Mouse (Mus musculus): Measurements from ENCODE around the gene Asap3. TPM values are rescaled to one million over a fixed set of nuclear protein-coding genes. Genes with fewer than 3 reads are reported as not detected.

The Asap3 gene
- total RNA-seq (2015) (not detected in 2 replicates), total RNA-seq (2017) (not detected in 2 replicates)

DNA sequence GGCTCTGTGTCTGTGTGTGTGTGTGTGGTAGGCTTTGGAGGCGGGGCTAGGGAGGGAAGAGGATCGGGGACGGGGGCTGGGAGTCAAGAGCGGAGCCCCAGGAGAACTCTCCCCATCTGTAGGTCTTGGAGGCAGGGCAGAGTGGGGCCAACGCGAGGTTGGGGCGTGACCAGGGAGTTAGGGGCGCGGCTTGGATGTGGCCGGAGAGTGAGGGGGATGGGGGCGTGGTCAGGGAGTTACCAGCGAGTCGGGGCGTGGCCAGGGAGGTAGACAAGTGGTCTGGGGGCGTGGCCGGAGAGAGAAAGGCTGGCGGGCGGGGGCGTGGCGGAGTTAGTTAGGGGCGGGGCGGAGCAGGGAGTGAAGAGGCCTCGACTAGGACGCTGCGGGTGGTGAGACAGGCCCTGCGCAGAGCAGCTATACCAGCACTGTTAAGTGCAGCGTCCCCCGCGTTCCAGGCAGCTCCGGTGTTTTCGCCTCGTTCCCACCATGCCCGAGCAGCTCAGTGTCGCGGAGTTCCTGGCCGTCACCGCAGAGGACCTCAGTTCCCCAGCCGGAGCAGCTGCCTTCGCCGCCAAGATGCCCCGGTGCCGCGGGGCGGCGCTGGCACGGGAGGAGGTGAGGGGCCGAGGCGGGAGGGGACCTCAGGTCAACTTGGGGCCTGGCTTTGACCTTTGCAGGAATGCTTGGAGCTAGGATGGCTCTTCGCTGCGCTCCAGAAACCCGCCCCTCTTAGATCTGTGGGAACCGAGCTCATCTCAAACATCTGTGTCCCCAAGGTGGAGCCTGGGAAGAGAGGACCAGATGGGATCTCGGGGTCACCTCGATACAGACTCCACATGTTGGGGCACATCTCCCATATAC lies at the start of gene Asap3:
Gene Asap3, plus strand, starts transcription at position 333 of the 861 bp plus-strand sequence.
- peak; percentile 95 for ATAC-seq (replicated peaks; ENCODE audit: poor library complexity)

DNA sequence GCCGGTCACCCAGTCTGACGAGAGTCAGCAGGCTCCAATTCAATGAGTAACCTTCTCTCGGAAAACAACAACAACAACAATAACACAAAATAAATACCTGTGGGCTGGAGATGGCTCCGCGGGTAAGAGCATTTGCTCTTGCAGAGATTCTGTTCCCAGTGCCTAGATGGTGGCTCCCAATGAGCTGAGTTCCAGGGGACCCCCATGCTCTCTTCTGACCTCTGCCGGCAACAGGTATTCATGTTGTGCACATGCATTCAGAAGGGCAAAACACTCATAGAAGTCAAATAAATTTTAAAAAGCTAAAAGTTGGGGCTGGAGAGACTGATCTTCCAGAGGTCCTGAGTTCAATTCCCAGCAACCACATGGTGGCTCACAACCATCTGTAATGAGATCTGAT lies 47.7 kb upstream of the Asap3 start:
- no peak for ATAC-seq (replicated peaks; ENCODE audit: poor library complexity)

DNA sequence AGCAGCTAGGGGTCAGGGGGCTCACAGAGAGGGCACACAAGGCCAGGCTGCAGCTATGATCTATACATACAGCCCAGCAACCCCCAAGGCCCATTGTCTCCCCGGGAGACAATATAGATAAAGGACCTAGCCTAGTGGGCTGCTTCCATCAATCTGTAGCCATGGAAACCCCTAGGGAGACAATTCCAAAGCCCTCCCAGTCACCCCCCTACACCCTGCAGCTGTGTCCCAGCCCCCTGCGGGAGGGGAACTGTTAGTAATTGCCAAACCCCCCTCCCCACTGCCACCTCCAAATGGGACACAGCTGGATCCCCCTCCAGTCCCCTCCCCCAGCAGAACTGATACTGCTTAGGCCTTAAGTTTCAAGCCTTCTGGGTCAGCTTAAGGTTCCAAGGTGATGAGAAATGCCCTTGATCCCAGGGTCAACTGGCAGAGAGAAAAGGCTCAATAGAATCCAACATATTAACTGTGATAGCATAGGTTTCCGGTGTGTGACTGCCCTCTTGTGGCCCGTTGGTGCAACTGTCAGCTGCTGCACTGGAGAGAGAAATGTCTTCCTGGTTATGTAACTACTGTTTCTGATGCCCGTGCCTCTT lies 46.3 kb upstream of the Asap3 start:
- ATAC-seq (replicated peaks; ENCODE audit: poor library complexity): peak; percentile 94

- peak; percentile 85 for ATAC-seq (replicated peaks; ENCODE audit: poor library complexity)
Observed at GRCm38 (mm10) chr4:136163448-136163847, 42.7 kb upstream of the Asap3 start.

GRCm38 (mm10) chr4:136164981-136165380 lies 41.2 kb upstream of the Asap3 start:
- ATAC-seq (replicated peaks; ENCODE audit: poor library complexity): no peak

DNA sequence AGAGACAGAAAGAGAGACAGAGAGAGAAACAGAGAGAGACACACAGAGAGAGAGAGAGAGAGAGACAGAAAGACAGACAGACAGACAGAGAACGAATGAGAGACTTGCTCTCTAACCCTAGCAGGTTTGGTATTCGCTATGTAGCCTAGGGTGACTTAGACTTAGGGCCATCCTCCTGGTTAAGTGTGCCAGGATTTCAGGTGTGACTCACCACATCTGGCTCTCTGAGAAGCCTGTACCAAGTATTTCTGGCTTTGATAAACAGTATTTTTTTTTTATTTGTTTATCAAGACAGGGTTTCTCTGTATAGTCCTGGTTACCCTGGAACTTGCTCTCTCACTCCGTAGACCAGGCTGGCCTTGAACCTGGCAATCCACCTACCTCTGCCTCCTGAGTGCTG lies 38.5 kb upstream of the Asap3 start:
- ATAC-seq (replicated peaks; ENCODE audit: poor library complexity): no peak

- ATAC-seq (replicated peaks; ENCODE audit: poor library complexity): no peak
Observed at GRCm38 (mm10) chr4:136170401-136170800, 35.8 kb upstream of the Asap3 start.

DNA sequence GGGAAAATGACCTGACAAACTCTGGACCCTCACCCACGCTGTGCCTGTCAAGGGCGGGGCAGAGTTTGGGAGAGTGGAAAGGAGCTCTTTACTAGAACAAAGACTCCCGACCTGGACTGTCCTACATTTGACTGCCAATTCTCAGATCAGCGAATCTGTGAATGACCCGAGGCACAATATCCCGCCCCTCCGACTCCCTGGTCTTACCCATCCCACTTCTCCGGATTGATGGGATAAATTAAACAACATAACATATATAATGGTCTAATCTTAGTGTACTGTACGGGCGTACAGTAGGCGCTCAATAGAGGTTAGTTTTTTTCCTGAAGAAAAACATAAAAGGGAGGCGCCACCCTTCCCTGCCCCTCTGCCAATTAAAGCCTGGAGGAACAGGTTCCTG lies 34.7 kb upstream of the Asap3 start:
- no peak for ATAC-seq (replicated peaks; ENCODE audit: poor library complexity)

GRCm38 (mm10) chr4:136172011-136172541 lies 34.1 kb upstream of the Asap3 start, which contains the start of gene E2f2:
E2f2 (plus strand) TSS chr4:136172394.
- peak; percentile 63 for ATAC-seq (replicated peaks; ENCODE audit: poor library complexity)

DNA sequence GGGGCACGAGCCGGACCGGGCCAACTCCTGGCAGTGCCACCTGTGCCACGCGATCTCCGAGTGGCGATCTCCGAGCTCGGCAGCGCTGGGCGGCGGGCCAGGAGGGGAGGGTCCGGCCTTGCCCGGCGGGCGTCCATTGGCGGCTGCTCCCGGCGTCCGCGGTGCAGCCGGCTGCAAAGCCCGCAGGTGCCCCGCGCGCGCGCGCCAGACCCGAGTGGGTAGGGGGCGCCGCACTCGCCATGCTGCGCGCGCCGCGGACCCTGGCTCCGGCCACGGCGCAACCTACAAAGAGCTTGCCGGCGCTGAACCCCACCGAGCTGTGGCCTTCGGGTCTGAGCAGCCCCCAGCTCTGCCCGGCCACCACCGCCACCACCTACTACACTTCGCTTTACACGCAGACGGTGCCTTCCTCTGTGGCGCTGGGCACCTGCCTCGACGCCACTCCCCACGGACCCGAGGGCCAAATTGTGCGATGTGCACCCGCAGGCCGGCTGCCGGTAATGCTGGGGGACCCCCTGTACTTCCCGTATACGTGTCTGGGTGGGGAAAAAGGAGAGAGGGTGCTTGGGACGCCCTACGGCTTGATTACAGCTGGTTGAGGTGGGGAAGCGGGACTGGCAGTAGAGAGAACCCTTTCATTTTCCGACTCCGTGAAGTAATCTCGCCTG lies 33.5 kb upstream of the Asap3 start:
- peak; percentile 25 for ATAC-seq (replicated peaks; ENCODE audit: poor library complexity)

DNA sequence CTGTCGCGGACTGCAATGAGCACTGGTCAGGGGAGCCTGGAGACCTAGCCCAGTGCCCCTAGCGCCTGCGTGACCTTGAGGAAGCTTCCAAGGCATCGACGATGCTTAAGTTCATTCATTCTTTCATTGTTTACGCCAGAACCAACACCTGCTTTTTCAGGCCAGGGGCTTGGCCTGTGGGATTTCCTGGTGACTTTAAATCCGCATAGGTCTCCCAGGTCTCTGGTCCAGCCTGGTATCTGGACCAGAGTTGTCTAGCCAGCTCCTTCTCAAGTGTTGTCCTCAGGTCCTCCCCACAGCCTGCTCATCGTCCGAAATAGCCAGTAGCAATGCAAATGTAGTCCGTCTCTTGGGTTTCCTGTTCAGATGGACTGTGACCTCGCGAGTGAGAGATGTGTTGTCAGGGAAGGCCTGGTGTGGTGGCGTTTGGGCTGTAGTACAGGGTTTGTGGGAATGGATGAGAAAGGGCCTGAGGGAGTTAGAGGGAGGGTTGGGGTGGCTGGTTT lies 32.9 kb upstream of the Asap3 start:
- ATAC-seq (replicated peaks; ENCODE audit: poor library complexity): no peak

DNA sequence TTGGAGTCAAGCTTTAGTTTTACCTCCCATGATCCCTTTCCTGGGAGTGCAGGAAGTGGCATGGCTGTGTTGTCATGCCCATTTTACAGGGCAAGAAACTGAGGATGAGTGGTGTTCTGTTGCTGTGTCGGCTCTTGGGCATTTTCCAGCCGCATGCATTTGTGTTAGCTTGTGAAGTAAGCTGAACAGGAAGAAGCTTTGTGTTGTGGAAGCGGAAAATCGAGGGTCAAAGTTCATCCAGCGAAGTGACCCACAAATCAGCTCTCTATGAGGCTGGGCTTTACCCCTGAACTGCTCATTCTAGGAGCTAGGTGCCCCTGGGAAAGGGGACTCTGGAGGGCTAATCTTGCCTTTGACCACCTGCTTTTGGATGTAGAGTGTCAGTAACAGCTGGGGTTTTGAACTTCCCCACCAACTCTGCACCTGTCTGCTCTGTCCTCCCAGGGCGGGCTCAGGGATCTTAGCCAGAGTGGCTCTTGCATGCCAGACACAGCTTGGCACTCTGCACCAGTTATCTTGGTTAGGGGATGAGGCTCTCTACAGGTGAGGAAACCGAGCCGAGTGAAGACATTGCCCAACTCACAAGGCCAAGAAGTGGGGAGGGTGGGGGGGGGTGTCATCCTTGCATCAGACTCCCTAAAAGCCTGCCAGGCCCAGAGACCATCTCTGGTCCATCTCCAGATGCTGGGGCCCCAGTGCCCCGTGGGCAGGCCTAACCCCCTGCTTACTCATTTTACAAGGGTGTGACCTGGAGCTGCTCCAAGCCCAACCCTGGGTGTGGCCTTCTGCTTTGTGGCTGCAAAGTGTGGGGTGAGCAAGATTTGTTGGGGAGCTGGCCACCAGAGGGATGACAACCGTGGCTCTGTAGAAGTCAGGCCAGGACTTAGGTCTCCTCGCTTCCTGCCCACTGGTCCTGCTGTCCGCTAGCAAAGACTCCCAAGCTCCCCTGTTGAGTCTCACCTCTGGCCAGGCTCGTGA lies 31.7 kb upstream of the Asap3 start:
- ATAC-seq (replicated peaks; ENCODE audit: poor library complexity): peak; percentile 39

GRCm38 (mm10) chr4:136176022-136176552 lies 30.1 kb upstream of the Asap3 start:
- no peak for ATAC-seq (replicated peaks; ENCODE audit: poor library complexity)

- ATAC-seq (replicated peaks; ENCODE audit: poor library complexity): no peak
Observed at GRCm38 (mm10) chr4:136177244-136177611, 28.9 kb upstream of the Asap3 start.

- ATAC-seq (replicated peaks; ENCODE audit: poor library complexity): peak; percentile 49
Observed at GRCm38 (mm10) chr4:136177612-136178474, 28.3 kb upstream of the Asap3 start.

- ATAC-seq (replicated peaks; ENCODE audit: poor library complexity): no peak
Observed at GRCm38 (mm10) chr4:136178475-136178921, 27.7 kb upstream of the Asap3 start.

- no peak for ATAC-seq (replicated peaks; ENCODE audit: poor library complexity)
Observed at GRCm38 (mm10) chr4:136179456-136179855, 26.7 kb upstream of the Asap3 start.

GRCm38 (mm10) chr4:136179998-136180397 lies 26.2 kb upstream of the Asap3 start:
- ATAC-seq (replicated peaks; ENCODE audit: poor library complexity): peak; percentile 67
